Mouse (Mus musculus): ENCODE measurements at regions not wholly inside any gene's neighbourhood (a gene's known extent, or its start where the extent isn't known, plus 50 kb on each side); places are given as distances from the start of the nearest gene placed in this dataset.

GRCm38 (mm10) chr5:46578540-46579173 lies 721.2 kb upstream of the Lcorl start:
- TF ChIP-seq GATA1 (IDR thresholded peaks at IDR 0.05; ENCODE audit: low read length), result peak; percentile 46

- TF ChIP-seq GATA1 (IDR thresholded peaks at IDR 0.05; ENCODE audit: low read length), result no peak
These were observed 716.5 kb upstream of the Lcorl start for GRCm38 (mm10) chr5:46573869-46574268.

GRCm38 (mm10) chr5:46573280-46573670 lies 715.9 kb upstream of the Lcorl start:
- no peak for TF ChIP-seq GATA1 (IDR thresholded peaks at IDR 0.05; ENCODE audit: low read length)

- no peak for TF ChIP-seq GATA1 (IDR thresholded peaks at IDR 0.05; ENCODE audit: low read length)
These were observed 699.4 kb upstream of the Lcorl start for GRCm38 (mm10) chr5:46556691-46557265.

GRCm38 (mm10) chr5:46541333-46542324 lies 684.2 kb upstream of the Lcorl start:
- no peak for TF ChIP-seq GATA1 (IDR thresholded peaks at IDR 0.05; ENCODE audit: low read length)
